Mouse (Mus musculus): ENCODE measurements around the gene Cbr2.

Gene Cbr2

DNA sequence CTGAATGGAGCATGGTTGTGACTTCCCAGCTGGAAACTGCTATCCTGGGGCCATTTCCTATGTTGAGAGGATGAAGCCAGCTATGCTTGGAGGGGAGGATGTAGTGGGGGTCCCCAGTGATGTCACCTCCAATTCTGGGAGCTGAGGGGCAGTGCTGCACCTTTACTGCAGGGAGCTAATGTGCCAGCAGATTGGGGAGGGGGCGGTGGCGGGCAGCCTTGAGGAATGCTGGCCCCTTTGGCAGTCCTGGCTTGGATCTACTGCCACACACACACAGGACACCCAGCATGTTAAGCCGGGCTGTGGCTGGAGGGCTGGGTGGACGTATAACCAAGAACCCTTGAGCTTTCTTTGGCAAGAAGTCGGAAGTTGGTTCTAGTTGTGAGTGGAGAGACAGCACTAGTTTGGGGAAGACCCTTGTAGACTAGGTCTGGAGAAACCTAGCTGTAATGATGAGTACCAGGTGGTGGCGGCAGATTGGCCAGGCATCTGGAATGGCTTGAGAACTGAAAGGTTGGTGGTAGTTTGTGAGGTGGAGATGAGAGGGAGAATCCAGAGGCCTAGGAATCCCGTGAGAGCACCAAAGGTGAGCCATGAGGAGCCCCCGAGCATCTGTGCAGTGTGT is 19.8 kb downstream of the Cbr2 start:
- DNase-seq (ENCODE audit: low read depth, low spot score), result no peak

- DNase-seq (ENCODE audit: low read depth, low spot score), result no peak
These were observed 21.2 kb downstream of the Cbr2 start for GRCm38 (mm10) chr11:120710672-120711071.

GRCm38 (mm10) chr11:120709551-120709950 is 22.4 kb downstream of the Cbr2 start:
- DNase-seq (ENCODE audit: low read depth, low spot score), result no peak

DNA sequence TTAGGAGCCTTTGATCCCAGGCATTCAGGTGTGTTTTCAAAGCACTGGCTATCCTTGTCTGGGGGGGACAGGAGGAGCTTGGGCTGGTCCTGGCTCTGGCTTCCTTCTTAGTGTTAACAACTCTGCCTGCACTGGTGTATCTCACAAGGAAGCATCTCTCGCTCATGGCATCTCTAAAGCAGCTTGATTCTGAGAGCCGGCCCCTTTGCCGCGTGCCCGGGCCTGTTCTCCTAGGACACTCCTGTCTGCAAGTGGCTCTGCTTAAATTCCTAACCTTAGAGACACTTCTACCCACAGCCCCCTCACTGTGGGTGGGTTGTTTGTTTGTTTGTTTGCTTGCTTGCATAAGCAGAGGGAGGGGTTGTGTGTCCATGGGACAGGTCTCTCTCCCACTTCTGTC is 23.9 kb downstream of the Cbr2 start:
- peak; percentile 35 for DNase-seq (ENCODE audit: low read depth, low spot score)

DNA sequence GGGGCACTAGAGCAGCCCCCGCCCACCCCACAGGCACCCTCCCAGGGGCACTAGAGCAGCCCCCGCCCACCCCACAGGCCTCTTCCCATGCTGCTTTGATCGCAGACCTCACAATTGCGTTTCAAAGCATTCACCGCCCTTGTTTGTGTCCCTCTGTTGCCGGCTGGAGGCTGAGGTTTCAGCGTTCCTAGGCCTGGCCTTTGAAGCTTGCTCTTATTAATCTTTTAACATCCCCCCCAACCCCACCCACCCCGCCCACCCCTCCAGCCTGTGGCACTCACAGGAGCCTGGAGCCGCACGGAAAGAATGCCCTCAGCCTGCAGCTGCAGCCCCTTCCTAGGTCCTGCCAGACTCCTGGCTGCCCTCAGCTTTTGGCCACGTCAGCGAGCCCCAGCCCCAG is 24.7 kb downstream of the Cbr2 start:
- DNase-seq (ENCODE audit: low read depth, low spot score), result peak; percentile 87

- no peak for DNase-seq (ENCODE audit: low read depth, low spot score)
These were observed 25.8 kb downstream of the Cbr2 start for GRCm38 (mm10) chr11:120706120-120706519.

GRCm38 (mm10) chr11:120704486-120705325 is 27.2 kb downstream of the Cbr2 start:
- DNase-seq (ENCODE audit: low read depth, low spot score), result peak; percentile 75

- DNase-seq (ENCODE audit: low read depth, low spot score), result peak; percentile 40
These were observed 28.0 kb downstream of the Cbr2 start for GRCm38 (mm10) chr11:120703696-120704454.

DNA sequence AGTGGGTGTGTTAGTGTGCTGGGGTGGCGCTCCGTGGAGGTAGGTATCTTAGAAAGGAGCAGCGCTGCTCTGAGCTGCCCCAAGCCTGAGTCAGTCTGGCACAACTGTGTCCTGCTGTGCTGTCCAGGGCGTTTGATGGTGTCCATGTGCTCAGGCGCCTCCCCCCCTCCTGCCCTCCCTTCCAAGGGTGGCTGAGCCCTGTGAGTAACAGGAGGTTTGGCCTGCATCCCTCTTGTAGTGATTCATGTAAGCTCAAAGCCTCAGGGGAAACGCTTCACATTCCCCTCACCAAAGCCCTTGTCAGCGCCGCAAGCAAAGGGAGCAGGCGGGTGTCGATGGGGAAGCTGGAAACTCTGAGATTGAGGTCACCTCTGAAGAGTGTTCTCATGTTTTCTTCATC is 34.2 kb downstream of the Cbr2 start:
- no peak for DNase-seq (ENCODE audit: low read depth, low spot score)

DNA sequence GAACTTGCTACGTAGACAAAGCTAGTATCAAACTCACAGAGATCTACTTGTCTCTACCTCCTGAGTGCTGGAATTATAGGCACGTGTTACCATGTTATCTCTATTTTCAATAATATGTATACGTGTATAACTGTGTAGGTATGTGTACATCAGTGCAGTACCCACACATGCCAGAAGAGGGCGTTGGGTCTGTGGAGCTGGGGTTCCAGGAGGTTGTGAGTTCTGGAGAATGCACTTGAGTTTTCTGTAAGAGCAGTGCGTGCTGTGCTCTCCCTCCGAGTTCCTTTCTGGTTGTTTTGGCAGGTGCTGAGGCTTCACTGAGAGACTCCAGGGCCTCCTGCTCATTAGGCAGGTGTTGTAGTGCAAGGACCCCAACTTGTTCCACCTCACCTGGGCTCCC is 35.3 kb downstream of the Cbr2 start:
- DNase-seq (ENCODE audit: low read depth, low spot score), result peak; percentile 82

- no peak for DNase-seq (ENCODE audit: low read depth, low spot score)
These were observed 36.3 kb downstream of the Cbr2 start for GRCm38 (mm10) chr11:120695641-120696040.

DNA sequence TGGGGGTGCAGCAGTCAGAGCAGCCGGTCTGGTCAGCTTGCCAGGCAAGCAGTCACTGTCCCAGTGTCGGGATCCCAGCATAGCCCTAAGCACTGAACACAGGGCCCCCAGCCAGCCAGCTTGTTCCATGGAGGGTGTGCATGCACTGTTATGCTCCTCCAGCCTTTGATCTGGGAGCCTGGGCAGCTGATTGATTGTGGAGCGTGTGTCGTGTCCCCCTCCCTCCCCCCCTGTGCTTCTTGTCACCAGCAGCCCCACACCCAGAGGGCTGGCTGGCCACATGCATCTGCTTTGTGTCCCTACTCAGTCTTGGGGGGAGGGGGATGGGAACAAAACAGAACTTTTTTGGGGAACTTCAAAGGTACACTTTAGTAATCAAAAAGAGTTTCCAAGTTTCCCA is 36.7 kb downstream of the Cbr2 start:
- no peak for DNase-seq (ENCODE audit: low read depth, low spot score)

DNA sequence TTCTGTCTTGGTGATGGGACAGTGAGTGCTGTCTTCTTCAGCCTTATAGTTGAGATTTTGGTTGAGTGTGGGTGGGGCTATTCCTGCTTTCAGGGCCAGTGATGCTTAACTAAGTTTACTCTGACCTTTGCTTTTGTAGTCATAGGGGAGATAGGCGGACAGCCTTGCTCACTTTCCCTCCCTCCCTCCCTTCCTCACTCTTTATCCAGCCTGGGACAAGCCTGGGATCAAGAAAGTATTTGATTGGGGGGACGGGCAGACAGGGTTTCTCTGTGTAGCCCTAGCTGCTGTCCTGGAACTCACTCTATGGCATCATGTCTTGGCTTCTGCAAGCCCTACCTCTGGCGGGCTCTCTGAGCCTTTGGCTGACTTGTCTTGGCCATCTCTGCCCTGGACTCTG is 38.5 kb downstream of the Cbr2 start:
- DNase-seq (ENCODE audit: low read depth, low spot score), result no peak

GRCm38 (mm10) chr11:120692471-120693011 is 39.4 kb downstream of the Cbr2 start:
- DNase-seq (ENCODE audit: low read depth, low spot score), result no peak

DNA sequence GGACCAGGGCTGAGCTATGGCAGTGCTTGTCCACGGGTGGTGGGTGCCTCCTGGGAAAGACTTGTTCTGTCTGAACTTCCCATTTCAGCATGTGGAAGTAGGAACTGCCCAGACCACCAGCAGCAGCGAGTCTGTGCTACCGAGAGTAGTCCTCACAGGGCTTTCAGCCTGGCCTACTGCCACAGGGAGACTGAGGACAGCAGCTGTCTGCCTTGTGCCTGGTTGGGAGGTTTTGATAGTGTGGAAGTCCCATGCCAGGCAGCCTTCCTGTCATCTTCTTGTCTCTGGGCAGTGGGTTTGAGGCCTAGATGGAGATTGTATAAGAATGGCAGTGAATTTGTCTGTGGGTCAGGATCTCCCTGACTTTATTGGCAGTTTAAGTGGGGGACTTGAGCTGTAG is 42.5 kb downstream of the Cbr2 start:
- DNase-seq (ENCODE audit: low read depth, low spot score), result no peak

DNA sequence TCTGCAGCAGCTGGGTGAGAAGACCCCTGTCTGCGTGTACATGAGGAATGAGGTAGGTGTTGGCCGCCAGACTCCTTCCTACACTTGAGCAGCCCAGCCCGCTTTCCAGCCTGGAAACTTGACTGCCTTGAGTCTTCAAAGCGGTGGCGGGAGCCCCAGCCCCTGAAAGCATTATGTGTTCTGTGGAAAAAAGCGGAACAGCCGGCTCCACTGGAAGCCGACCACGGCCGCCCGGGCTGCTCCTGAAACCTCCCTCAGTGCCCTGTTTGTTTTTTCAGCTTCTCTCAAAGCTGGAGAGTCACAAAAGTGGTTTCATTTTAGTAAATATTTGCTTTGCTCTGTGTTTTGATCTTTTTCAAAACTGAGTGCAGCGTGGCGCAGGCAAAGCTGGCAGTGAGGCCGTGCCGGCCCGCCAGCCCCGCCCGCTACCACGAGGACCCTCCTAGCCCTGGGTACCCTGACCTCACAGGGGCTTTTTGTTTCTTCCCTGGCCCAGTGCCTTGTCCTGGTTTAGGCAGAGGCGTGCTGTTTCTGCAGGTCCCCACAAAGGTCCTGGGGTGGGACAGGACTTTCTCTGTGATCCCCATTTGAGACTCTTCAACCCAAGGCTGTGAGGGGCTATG is 45.2 kb downstream of the Cbr2 start:
- no peak for DNase-seq (ENCODE audit: low read depth, low spot score)

DNA sequence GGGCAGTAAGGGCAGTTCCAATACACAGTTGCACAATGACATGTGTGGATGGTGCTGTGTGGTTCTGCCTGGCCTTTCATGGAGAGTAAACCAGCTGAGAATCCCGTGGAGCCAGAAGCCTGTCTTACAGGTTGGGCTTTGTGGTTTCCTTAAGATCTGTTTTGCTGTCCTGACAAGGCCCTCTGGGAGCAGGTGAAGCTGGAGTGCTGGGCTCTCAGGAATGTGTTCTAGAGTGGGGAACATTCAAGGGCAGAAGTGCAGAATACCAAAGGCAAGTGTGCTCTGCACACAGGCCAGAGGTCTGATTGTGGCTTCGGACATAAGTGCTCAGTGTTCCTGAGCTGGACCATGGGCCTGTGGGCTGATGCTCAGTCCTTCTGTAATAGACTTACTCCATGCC is 47.3 kb downstream of the Cbr2 start:
- DNase-seq (ENCODE audit: low read depth, low spot score), result no peak

DNA sequence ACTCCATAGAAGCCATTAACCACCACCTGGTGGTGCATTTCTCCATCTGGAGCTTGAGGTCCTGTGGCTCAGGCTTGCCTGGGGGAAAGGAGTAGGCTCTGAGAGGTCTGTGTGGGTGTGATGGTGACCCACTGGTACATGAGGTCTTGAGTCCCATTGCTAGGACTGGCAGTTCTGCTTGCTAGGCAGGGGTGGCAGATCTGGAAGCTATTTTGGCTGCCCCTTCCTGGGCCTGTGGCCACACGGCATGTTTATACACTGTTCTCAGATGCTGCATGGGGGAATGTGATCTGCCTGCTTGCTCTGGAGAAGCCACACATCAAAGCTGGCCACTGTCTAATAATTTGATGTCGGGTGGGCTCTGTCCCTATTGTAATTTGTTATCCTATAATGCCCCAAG is 47.8 kb downstream of the Cbr2 start:
- DNase-seq (ENCODE audit: low read depth, low spot score), result no peak

DNA sequence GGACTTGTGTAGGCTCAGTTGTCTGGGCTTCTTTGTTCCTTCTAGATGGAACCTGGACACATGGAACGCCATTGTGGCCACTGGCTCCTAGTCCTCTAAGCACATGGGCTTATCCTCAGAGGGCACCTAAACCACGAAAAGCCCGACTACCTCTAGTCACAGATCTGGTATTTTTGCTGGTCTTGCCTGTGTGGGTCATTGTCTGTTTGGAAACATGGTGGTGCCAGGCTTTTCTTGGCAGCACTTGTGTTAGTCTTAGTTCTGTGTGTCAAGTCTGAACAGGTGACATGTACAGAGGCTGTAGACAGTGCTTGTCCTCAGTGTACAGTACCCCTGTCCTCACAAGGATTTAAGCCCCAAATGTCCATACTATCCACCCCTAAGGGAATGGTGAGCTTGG is 48.4 kb downstream of the Cbr2 start:
- DNase-seq (ENCODE audit: low read depth, low spot score), result no peak

- no peak for DNase-seq (ENCODE audit: low read depth, low spot score)
These were observed 49.2 kb downstream of the Cbr2 start for GRCm38 (mm10) chr11:120682683-120683082.

DNA sequence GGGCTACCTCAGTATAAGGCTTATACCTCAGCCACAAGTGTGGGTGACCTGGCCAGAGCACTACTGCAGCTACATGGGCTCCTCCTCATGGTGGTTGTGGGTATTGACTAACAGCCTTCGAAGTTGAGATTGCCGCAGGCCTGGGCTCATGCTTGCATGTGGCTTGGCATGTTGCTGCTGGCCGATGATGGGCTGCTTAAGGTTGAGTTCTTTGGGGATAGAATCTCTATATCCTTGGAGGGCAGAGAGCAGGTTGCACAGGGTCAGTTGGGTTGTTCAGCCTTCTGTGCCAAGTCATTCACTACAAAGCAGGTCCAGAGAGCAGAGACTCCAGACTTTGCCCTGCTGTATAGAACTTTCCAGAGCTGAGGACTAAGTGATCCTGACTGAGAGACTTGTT is 52.0 kb downstream of the Cbr2 start:
- DNase-seq (ENCODE audit: low read depth, low spot score), result peak; percentile 71

Measured in ZHBTc4 (cell line).